Mouse (Mus musculus) C2C12 (cell line): ENCODE measurements around the gene Fcnb.

Experiments used
- CEBPB ChIP-seq: IDR thresholded peaks from one replicate; pipeline ENCODE4 v1.6.1; 2011; ENCODE audit warnings: low read depth, mild to moderate bottlenecking, control low read depth, moderate library complexity
- CTCF ChIP-seq: IDR thresholded peaks from one replicate; pipeline ENCODE4 v1.5.1; 2011; ENCODE audit not compliant: control insufficient read depth, insufficient read depth, insufficient read length

GRCm38 (mm10) chr2:28096751-28097309 is 12.1 kb upstream of the Fcnb start:
- TF ChIP-seq CTCF (no peak), CEBPB (no peak)
